Comparison of ENCODE assay signal across 21 mouse cellular contexts in the genomic region with DNA sequence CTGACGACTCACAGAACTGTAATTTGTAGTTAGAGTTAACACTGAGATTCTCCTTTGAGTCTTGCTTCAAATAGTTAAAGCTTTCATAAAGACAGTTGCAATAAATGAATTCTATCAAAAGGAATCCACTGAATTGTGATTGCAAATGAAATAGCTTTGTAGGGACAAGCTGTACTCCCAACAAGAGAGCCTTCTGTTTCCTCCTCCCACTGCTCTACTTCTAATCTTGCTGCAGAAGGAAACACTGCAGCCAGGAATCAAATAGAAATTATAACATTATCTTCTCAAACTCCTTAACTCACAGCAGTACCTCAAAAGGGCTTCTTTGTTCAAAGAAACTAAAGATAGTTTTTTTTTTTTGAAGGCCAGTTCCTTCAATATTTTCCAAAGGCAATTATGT.
A peak's percentile ranks its signal among the peaks of the same experiment; 100 is the strongest.
DNase-seq lines count a peak whose midpoint lies in the region; TF ChIP-seq lines count a peak whose summit lies in the region.
"Had no signal": no experiment of that assay in that cellular context is flagged by ENCODE, and none has a peak within 500 bp of the region (broad histone marks: within the 10 kb centered on the region; RNA-seq: fewer than 3 reads in every experiment).

No protein-coding gene starts in this region.

- TF ChIP-seq CTCF in layer of hippocampus, adult 2 months (conservative IDR thresholded peaks at IDR 0.05): no peak

- DNase-seq in layer of hippocampus, adult 2 months (ENCODE audit: low spot score in 2 of 2): peak; percentile 23 to 40
- DNase-seq in layer of hippocampus, postnatal 10 days (ENCODE audit: low spot score in 2 of 2): no peak
- peak; percentile 0 for DNase-seq in left cerebral cortex, adult 11 months (ENCODE audit: low spot score)
- no peak for DNase-seq in left cerebral cortex, postnatal 4 days
- peak; percentile 4 for DNase-seq in testis, postnatal 14 days (ENCODE audit: low spot score)
- DNase-seq in testis, postnatal 10 days (ENCODE audit: low spot score): no peak
- DNase-seq in telencephalon, adult 2 months (ENCODE audit: low read depth, low spot score): peak; percentile 31
- no peak for DNase-seq in cerebellum, postnatal 14 days
- DNase-seq: adrenal gland, adult 2 months; adrenal gland, postnatal 10 days; adrenal gland, postnatal 25 days; cerebellum, adult 11 months; cerebellum, adult 18-20 months; cerebellum, adult 8-10 months; cerebellum, adult 9-11 months; cerebellum, postnatal 25 days; forebrain, postnatal 0 days had no signal

- intact Hi-C loops in left cerebral cortex, postnatal 4 days (cut with DNase I): loop anchor here (5.0 to 10.0 kb wide), 2 partner anchors 735 to 802 kb away; no protein-coding TSS in a partner anchor

- no peak overlapping the region for H3K4me3 ChIP-seq in layer of hippocampus, adult 2 months
- H3K4me3 ChIP-seq: embryonic facial prominence, embryonic 10.5 days; embryonic facial prominence, embryonic 12.5 days; forebrain, embryonic 13.5 days; forebrain, embryonic 15.5 days had no signal

- peak overlapping the region; percentile 72 for H3K27ac ChIP-seq in layer of hippocampus, adult 2 months
- H3K27ac ChIP-seq: embryonic facial prominence, embryonic 10.5 days; embryonic facial prominence, embryonic 12.5 days; forebrain, embryonic 13.5 days; forebrain, embryonic 15.5 days had no signal

Comparison
In these comparisons a context has a peak if more than half of its experiments do, and no peak if none do; other contexts are left out.
1. DNase-seq: peak in layer of hippocampus, adult 2 months (2 of 2), left cerebral cortex, adult 11 months (single experiment), testis, postnatal 14 days (single experiment) and telencephalon, adult 2 months (single experiment); none in layer of hippocampus, postnatal 10 days (0 of 2), left cerebral cortex, postnatal 4 days (single experiment), testis, postnatal 10 days (single experiment) and cerebellum, postnatal 14 days (0 of 2).